Comparison of ENCODE assay signal across 21 mouse cellular contexts in genomic region chr14:75848482-75848881, GRCm38 (mm10). TPM values are rescaled to one million over a fixed set of nuclear protein-coding genes. Genes with fewer than 3 reads are reported as not detected.
DNase-seq lines count a peak whose midpoint lies in the region; ATAC-seq and TF ChIP-seq lines count a peak whose summit lies in the region.
"Had no signal": no experiment of that assay in that cellular context is flagged by ENCODE, and none has a peak within 500 bp of the region (broad histone marks: within the 10 kb centered on the region; RNA-seq: fewer than 3 reads in every experiment).

No protein-coding gene starts in this region.

- DNase-seq in gastrocnemius, adult 2 months = no peak
- no peak for DNase-seq in gastrocnemius, adult 18-20 months (ENCODE audit: low spot score)
- DNase-seq in limb, embryonic 10.5 days (ENCODE audit: low spot score) = no peak
- peak; percentile 26 for DNase-seq in naive thymus-derived CD4-positive, alpha-beta T cell, adult 2 months (ENCODE audit: low read depth)
- no peak for DNase-seq in thymus, adult 2 months
- no peak for DNase-seq in left cerebral cortex, adult 11 months (ENCODE audit: low spot score)
- DNase-seq: adrenal gland, adult 8-10 months; B cell, adult 2 months; cerebellum, adult 11 months; cerebellum, adult 8-10 months; cerebellum, postnatal 14 days; embryo, embryonic 11 days; gastrocnemius, postnatal 36 days; heart, adult 18-20 months had no signal

- H3K27me3 ChIP-seq in limb, embryonic 15.5 days = no peaks in the 10 kb centered on the region
- H3K27me3 ChIP-seq in limb, embryonic 10.5 days (ENCODE audit: low read depth, poor library complexity, severe bottlenecking) = no peaks in the 10 kb centered on the region
- no peaks in the 10 kb centered on the region for H3K27me3 ChIP-seq in liver, embryonic 12.5 days (replicated peaks)
- no peaks in the 10 kb centered on the region for H3K27me3 ChIP-seq in thymus, adult 2 months (ENCODE audit: control insufficient read depth, insufficient read depth, low read length)
- H3K27me3 ChIP-seq: embryonic facial prominence, embryonic 15.5 days; forebrain, embryonic 15.5 days; hindbrain, embryonic 15.5 days had no signal

- 87% methylated on average over 5 of the region's 5 CpGs for WGBS in limb, embryonic 15.5 days
- 94% methylated on average over 5 of the region's 5 CpGs for WGBS in limb, embryonic 10.5 days
- 94% methylated on average over 5 of the region's 5 CpGs for WGBS in liver, embryonic 12.5 days (ENCODE audit: insufficient replicate concordance)
- WGBS in thymus, adult 2 months = 94% methylated on average over 5 of the region's 5 CpGs

- no peak overlapping the region for H3K9ac ChIP-seq in limb, embryonic 15.5 days
- no peak overlapping the region for H3K9ac ChIP-seq in liver, embryonic 12.5 days
- H3K9ac ChIP-seq: embryonic facial prominence, embryonic 15.5 days; forebrain, embryonic 15.5 days; hindbrain, embryonic 15.5 days had no signal

- TF ChIP-seq POLR2A in thymus, adult 2 months (IDR thresholded peaks at IDR 0.05; ENCODE audit: control insufficient read depth, extremely low read depth, insufficient read depth, low read length, poor library complexity) = no peak

- H3K9me3 ChIP-seq in limb, embryonic 15.5 days = no peaks in the 10 kb centered on the region
- no peaks in the 10 kb centered on the region for H3K9me3 ChIP-seq in limb, embryonic 10.5 days (replicated peaks)
- no peaks in the 10 kb centered on the region for H3K9me3 ChIP-seq in liver, embryonic 12.5 days (replicated peaks)
- H3K9me3 ChIP-seq: embryonic facial prominence, embryonic 15.5 days; forebrain, embryonic 15.5 days; heart, embryonic 10.5 days; hindbrain, embryonic 15.5 days had no signal

- H3K4me3 ChIP-seq in gastrocnemius, adult 2 months = peak overlapping the region; percentile 0; the same call in 1 of the 2 replicates
- no peak overlapping the region for H3K4me3 ChIP-seq in limb, embryonic 15.5 days
- no peak overlapping the region for H3K4me3 ChIP-seq in limb, embryonic 10.5 days
- H3K4me3 ChIP-seq in liver, embryonic 12.5 days = 0 out of 2 replicates have a peak overlapping the region, but pooled peaks have one; percentile 6
- no peak overlapping the region for H3K4me3 ChIP-seq in thymus, adult 2 months (ENCODE audit: control insufficient read depth, insufficient read depth, low read length)
- H3K4me3 ChIP-seq: embryonic facial prominence, embryonic 15.5 days; forebrain, embryonic 15.5 days; hindbrain, embryonic 15.5 days had no signal

- no peak for TF ChIP-seq CTCF in gastrocnemius, adult 2 months (IDR thresholded peaks at IDR 0.05)
- no peak for TF ChIP-seq CTCF in thymus, adult 2 months (IDR thresholded peaks at IDR 0.05; ENCODE audit: borderline replicate concordance, control insufficient read depth, extremely low read depth, insufficient read depth, low read length, poor library complexity)

- no peak overlapping the region for H3K27ac ChIP-seq in gastrocnemius, adult 2 months
- H3K27ac ChIP-seq in limb, embryonic 15.5 days = peak overlapping the region; percentile 22; the same call in 1 of the 2 replicates
- H3K27ac ChIP-seq in limb, embryonic 10.5 days = no peak overlapping the region
- no peak overlapping the region; the same call in 1 of the 2 replicates for H3K27ac ChIP-seq in liver, embryonic 12.5 days
- H3K27ac ChIP-seq in thymus, adult 2 months (ENCODE audit: control insufficient read depth, insufficient read depth, low read length) = no peak overlapping the region
- H3K27ac ChIP-seq: embryonic facial prominence, embryonic 15.5 days; forebrain, embryonic 15.5 days; heart, embryonic 10.5 days; hindbrain, embryonic 15.5 days had no signal

- H3K36me3 ChIP-seq in limb, embryonic 15.5 days = peaks cover 47% of the 10 kb centered on the region
- H3K36me3 ChIP-seq in limb, embryonic 10.5 days = peaks cover 66% of the 10 kb centered on the region
- peaks cover 61% of the 10 kb centered on the region for H3K36me3 ChIP-seq in liver, embryonic 12.5 days
- H3K36me3 ChIP-seq in thymus, adult 2 months (ENCODE audit: control insufficient read depth, insufficient read depth, low read length) = peaks cover 37% of the 10 kb centered on the region

- intact Hi-C loops in gastrocnemius, adult 2 months (cut with DNase I) = no loop called here

- no peak for ATAC-seq in limb, embryonic 15.5 days (ENCODE audit: insufficient number of reproducible peaks, low FRiP score, low TSS enrichment, low read depth)
- no peak for ATAC-seq in liver, embryonic 12.5 days
- ATAC-seq: CD4-positive, CD25-positive, alpha-beta regulatory T cell, adult 4 months; forebrain, embryonic 15.5 days had no signal

- H3K4me2 ChIP-seq in limb, embryonic 15.5 days = no peak overlapping the region
- no peak overlapping the region for H3K4me2 ChIP-seq in liver, embryonic 12.5 days
- H3K4me2 ChIP-seq: embryonic facial prominence, embryonic 15.5 days; forebrain, embryonic 15.5 days; hindbrain, embryonic 15.5 days had no signal

- H3K4me1 ChIP-seq in limb, embryonic 15.5 days = peaks cover 12% of the 10 kb centered on the region
- H3K4me1 ChIP-seq in limb, embryonic 10.5 days = peaks cover 13% of the 10 kb centered on the region
- H3K4me1 ChIP-seq in liver, embryonic 12.5 days = peaks cover 33% of the 10 kb centered on the region
- H3K4me1 ChIP-seq in thymus, adult 2 months (replicated peaks; ENCODE audit: control insufficient read depth, insufficient read depth, low read length) = no peaks in the 10 kb centered on the region

RNA-seq across cellular contexts. Expression of gene Tpt1, which starts 3.6 kb away (rescaled TPM):
- total RNA-seq in gastrocnemius, adult 2 months (2021) = 1,000 to 10,000 TPM; 3,630 to 4,350 TPM
- total RNA-seq in gastrocnemius, adult 18-20 months (2021) = 1,000 to 10,000 TPM; 3,564 to 3,853 TPM
- polyA plus RNA-seq in limb, embryonic 15.5 days (2015; fragmentation: Nextera tagmentation; extraction: Ambion mirVana) = 944 and 1,088 TPM in 2 replicates
- polyA plus RNA-seq in limb, embryonic 10.5 days (2016; fragmentation: Nextera tagmentation; extraction: Ambion mirVana) = 830 and 926 TPM in 2 replicates
- polyA plus RNA-seq in liver, embryonic 12.5 days (2016; fragmentation: Nextera tagmentation; extraction: Ambion mirVana) = 673 and 675 TPM in 2 replicates
- 2,302 and 2,614 TPM in 2 replicates for polyA plus RNA-seq in thymus, adult 2 months (2012; rRNA removed)

Comparison
In these comparisons a context has a peak if more than half of its experiments do, and no peak if none do; other contexts are left out.
1. H3K4me3 ChIP-seq: peak in gastrocnemius, adult 2 months (single experiment) and liver, embryonic 12.5 days (single experiment); none in limb, embryonic 15.5 days (single experiment), limb, embryonic 10.5 days (single experiment) and thymus, adult 2 months (single experiment).